Mouse (Mus musculus) embryonic facial prominence, embryonic 15.5 days (tissue): ENCODE measurements around the gene Fbxo42. TPM values are rescaled to one million over a fixed set of nuclear protein-coding genes. Genes with fewer than 3 reads are reported as not detected.

Experiments
- ATAC-seq: fragments of 200-750 bp; cut with Nextera tagmentation; 2 replicates; pipeline ENCODE4 v1.8.0; 2017; ENCODE audit warnings: low read depth, moderate TSS enrichment; ENCODE audit not compliant: insufficient number of reproducible peaks, low FRiP score, low TSS enrichment
- H3K27ac ChIP-seq: fragments of 300-500 bp; sonication (generic); replicated peaks from 2 replicates; pipeline ENCODE4 v1.5.1; 2015; ENCODE audit warnings: mild to moderate bottlenecking, inconsistent platforms
- H3K27me3 ChIP-seq: fragments of 300-500 bp; sonication (generic); 2 replicates; pipeline ENCODE4 v1.6.1; 2015; ENCODE audit warnings: inconsistent platforms
- H3K36me3 ChIP-seq: fragments of 300-500 bp; sonication (generic); 2 replicates; pipeline ENCODE4 v1.6.1; 2015; ENCODE audit warnings: mild to moderate bottlenecking, inconsistent platforms
- H3K4me1 ChIP-seq: fragments of 300-500 bp; sonication (generic); 2 replicates; pipeline ENCODE4 v1.6.1; 2015; ENCODE audit warnings: inconsistent platforms
- H3K4me2 ChIP-seq: fragments of 300-500 bp; sonication (generic); replicated peaks from 2 replicates; pipeline ENCODE4 v1.6.1; 2015; ENCODE audit warnings: mild to moderate bottlenecking, inconsistent platforms
- H3K4me3 ChIP-seq: fragments of 300-500 bp; sonication (generic); replicated peaks from 2 replicates; pipeline ENCODE4 v1.5.1; 2015; ENCODE audit warnings: mild to moderate bottlenecking, inconsistent platforms
- H3K9ac ChIP-seq: fragments of 300-500 bp; sonication (generic); 2 replicates; pipeline ENCODE4 v1.6.1; 2015; ENCODE audit warnings: inconsistent platforms
- H3K9me3 ChIP-seq: fragments of 300-500 bp; sonication (generic); replicated peaks from 2 replicates; pipeline ENCODE4 v1.6.1; 2016; ENCODE audit warnings: inconsistent platforms
- WGBS: fragments of 180-500 bp; shearing (Covaris S2); methylation state at CpG from one replicate; pipeline ENCODE4 v1.1.7; 2015; 5-methylcytosine and 5-hydroxymethylcytosine counted together
- polyA plus RNA-seq: library from polyadenylated mRNA; unstranded; fragments of >200 nt; fragmentation: Nextera tagmentation; extraction: Ambion mirVana; gene quantifications from 2 replicates; pipeline ENCODE4 v1.2.1, GENCODE M21; 2015

Fbxo42 gene
- polyA plus RNA-seq = 23.7 and 25.8 TPM in 2 replicates

- 7% methylated on average over 58 of the region's 58 CpGs for WGBS
- no peaks in the 10 kb centered on the region for H3K9me3 ChIP-seq
- H3K36me3 ChIP-seq = no peaks in the 10 kb centered on the region
- peak within 1 kb of the TSS; percentile 76 for H3K4me2 ChIP-seq
- H3K27me3 ChIP-seq = no peaks in the 10 kb centered on the region
- H3K4me1 ChIP-seq = peaks cover 35% of the 10 kb centered on the region
- peak within 1 kb of the TSS; percentile 95 for H3K27ac ChIP-seq
- H3K4me3 ChIP-seq = peak within 1 kb of the TSS; percentile 88
- peak within 1 kb of the TSS; percentile 92 for H3K9ac ChIP-seq
- peak; percentile 87 for ATAC-seq
Observed at GRCm38 (mm10) chr4:141147112-141148008, at the start of gene Fbxo42. Gene Fbxo42 (plus strand): TSS chr4:141147913.

- WGBS = 74% methylated on average over 4 of the region's 4 CpGs
- Histone ChIP-seq H3K27ac (no peak overlapping the region), H3K4me3 (no peak overlapping the region), H3K9ac (no peak overlapping the region), H3K4me1 (no peaks in the 10 kb centered on the region), H3K9me3 (no peaks in the 10 kb centered on the region), H3K36me3 (no peaks in the 10 kb centered on the region), H3K4me2 (no peak overlapping the region), H3K27me3 (no peaks in the 10 kb centered on the region)
- no peak for ATAC-seq
Observed at GRCm38 (mm10) chr4:141098935-141099334, 48.8 kb upstream of the Fbxo42 start.

- Histone ChIP-seq H3K9me3 (no peaks in the 10 kb centered on the region), H3K27ac (no peak overlapping the region), H3K27me3 (no peaks in the 10 kb centered on the region), H3K36me3 (no peaks in the 10 kb centered on the region), H3K4me2 (no peak overlapping the region), H3K9ac (no peak overlapping the region), H3K4me3 (no peak overlapping the region), H3K4me1 (no peaks in the 10 kb centered on the region)
- ATAC-seq = no peak
- WGBS = 68% methylated on average over 5 of the region's 5 CpGs
Observed at GRCm38 (mm10) chr4:141099956-141100355, 47.8 kb upstream of the Fbxo42 start.

GRCm38 (mm10) chr4:141101291-141101690 lies 46.4 kb upstream of the Fbxo42 start:
- 93% methylated on average over 9 of the region's 9 CpGs for WGBS
- ATAC-seq = no peak
- no peaks in the 10 kb centered on the region for H3K9me3 ChIP-seq

GRCm38 (mm10) chr4:141101855-141102254 lies 45.9 kb upstream of the Fbxo42 start:
- Histone ChIP-seq H3K9me3 (no peaks in the 10 kb centered on the region), H3K27me3 (no peaks in the 10 kb centered on the region), H3K36me3 (no peaks in the 10 kb centered on the region), H3K27ac (no peak overlapping the region), H3K4me3 (no peak overlapping the region), H3K4me2 (no peak overlapping the region), H3K4me1 (no peaks in the 10 kb centered on the region), H3K9ac (no peak overlapping the region)
- WGBS = 66% methylated on average over 6 of the region's 6 CpGs
- ATAC-seq = no peak

More at GRCm38 (mm10) chr4:141101291-141101690, 46.4 kb upstream of the Fbxo42 start:
- Histone ChIP-seq H3K36me3 (no peaks in the 10 kb centered on the region), H3K27me3 (no peaks in the 10 kb centered on the region), H3K27ac (no peak overlapping the region), H3K4me1 (no peaks in the 10 kb centered on the region), H3K4me3 (no peak overlapping the region), H3K4me2 (no peak overlapping the region), H3K9ac (no peak overlapping the region)

GRCm38 (mm10) chr4:141106526-141107183 lies 41.1 kb upstream of the Fbxo42 start:
- Histone ChIP-seq H3K4me1 (no peaks in the 10 kb centered on the region), H3K4me2 (no peak overlapping the region), H3K9ac (no peak overlapping the region), H3K9me3 (no peaks in the 10 kb centered on the region), H3K4me3 (no peak overlapping the region), H3K36me3 (peaks cover 16% of the 10 kb centered on the region), H3K27me3 (no peaks in the 10 kb centered on the region), H3K27ac (no peak overlapping the region)
- no peak for ATAC-seq
- WGBS = 76% methylated on average over 16 of the region's 16 CpGs

- Histone ChIP-seq H3K27ac (no peak overlapping the region), H3K36me3 (peaks cover 30% of the 10 kb centered on the region), H3K9me3 (no peaks in the 10 kb centered on the region), H3K9ac (no peak overlapping the region), H3K4me3 (no peak overlapping the region), H3K27me3 (no peaks in the 10 kb centered on the region), H3K4me2 (no peak overlapping the region), H3K4me1 (no peaks in the 10 kb centered on the region)
- no peak for ATAC-seq
- 32% methylated on average over 10 of the region's 10 CpGs for WGBS
Observed at GRCm38 (mm10) chr4:141108196-141108732, 39.4 kb upstream of the Fbxo42 start.

GRCm38 (mm10) chr4:141113831-141114230 lies 33.9 kb upstream of the Fbxo42 start:
- peaks cover 11% of the 10 kb centered on the region; the same call in 1 of the 2 replicates for H3K4me1 ChIP-seq
- H3K9me3 ChIP-seq = no peaks in the 10 kb centered on the region
- H3K4me3 ChIP-seq = no peak overlapping the region
- 72% methylated on average over 7 of the region's 7 CpGs for WGBS
- no peak for ATAC-seq
- no peaks in the 10 kb centered on the region for H3K27me3 ChIP-seq
- H3K9ac ChIP-seq = no peak overlapping the region
- H3K36me3 ChIP-seq = peaks cover 84% of the 10 kb centered on the region
- H3K4me2 ChIP-seq = no peak overlapping the region
- H3K27ac ChIP-seq = no peak overlapping the region

GRCm38 (mm10) chr4:141114521-141114981 lies 33.2 kb upstream of the Fbxo42 start:
- no peak for ATAC-seq
- H3K27me3 ChIP-seq = no peaks in the 10 kb centered on the region
- no peaks in the 10 kb centered on the region for H3K9me3 ChIP-seq
- no peak overlapping the region for H3K9ac ChIP-seq
- peaks cover 11% of the 10 kb centered on the region; the same call in 1 of the 2 replicates for H3K4me1 ChIP-seq
- 88% methylated on average over 6 of the region's 6 CpGs for WGBS
- no peak overlapping the region; the same call in 1 of the 2 replicates for H3K27ac ChIP-seq
- H3K4me3 ChIP-seq = no peak overlapping the region
- H3K36me3 ChIP-seq = peaks cover 84% of the 10 kb centered on the region
- H3K4me2 ChIP-seq = no peak overlapping the region

GRCm38 (mm10) chr4:141115398-141115797 lies 32.3 kb upstream of the Fbxo42 start:
- Histone ChIP-seq H3K9ac (no peak overlapping the region), H3K27ac (no peak overlapping the region), H3K9me3 (no peaks in the 10 kb centered on the region), H3K27me3 (no peaks in the 10 kb centered on the region), H3K36me3 (peaks cover 81% of the 10 kb centered on the region), H3K4me3 (no peak overlapping the region), H3K4me1 (peaks cover 11% of the 10 kb centered on the region; the same call in 1 of the 2 replicates), H3K4me2 (no peak overlapping the region)
- WGBS = 83% methylated on average over 8 of the region's 8 CpGs
- no peak for ATAC-seq

GRCm38 (mm10) chr4:141118691-141119090 lies 29.0 kb upstream of the Fbxo42 start:
- no peak for ATAC-seq
- peaks cover 50% of the 10 kb centered on the region for H3K36me3 ChIP-seq

More at GRCm38 (mm10) chr4:141118691-141119090, 29.0 kb upstream of the Fbxo42 start:
- 78% methylated on average over 4 of the region's 4 CpGs for WGBS
- Histone ChIP-seq H3K27ac (no peak overlapping the region), H3K4me2 (no peak overlapping the region), H3K4me3 (no peak overlapping the region), H3K9ac (no peak overlapping the region), H3K4me1 (peaks cover 28% of the 10 kb centered on the region; the same call in 1 of the 2 replicates), H3K9me3 (no peaks in the 10 kb centered on the region), H3K27me3 (no peaks in the 10 kb centered on the region)
